Mouse (Mus musculus): ENCODE results near the gene Tmem176b. TPM values are rescaled to one million over a fixed set of nuclear protein-coding genes. Genes with fewer than 3 reads are reported as not detected.
"Not testable (repeated sequence)": the region's sequence is repeated elsewhere in the genome, so short reads cannot be mapped to it uniquely, and the experiment has no call there.

The Tmem176b gene
- polyA plus RNA-seq, 1 experiment from 2014 or later, result 113 TPM

DNA sequence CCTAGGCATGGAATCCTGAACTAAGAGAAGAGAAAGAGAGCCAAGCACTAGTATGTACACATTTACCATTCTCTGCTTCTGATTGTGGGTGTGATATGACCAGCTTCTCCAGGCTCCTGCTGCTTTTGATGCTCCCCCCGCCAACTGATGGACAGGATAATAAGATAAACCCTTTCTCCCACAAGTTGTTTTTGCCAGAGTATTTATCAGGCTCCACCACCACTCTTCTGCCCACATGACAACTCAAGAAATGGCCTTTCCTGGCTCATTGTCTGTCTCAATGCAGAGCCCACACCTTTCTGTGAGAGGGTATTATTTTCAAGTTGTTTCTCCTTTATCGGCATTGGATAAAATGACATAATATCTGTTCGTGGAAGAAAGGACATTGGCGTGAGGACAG, 7.8 kb downstream of the Tmem176b start:
- 92% methylated on average over 4 of the region's 4 CpGs for WGBS
- no peak for ATAC-seq
- no peak overlapping the region for H3K4me2 ChIP-seq (ENCODE audit: low read length)

DNA sequence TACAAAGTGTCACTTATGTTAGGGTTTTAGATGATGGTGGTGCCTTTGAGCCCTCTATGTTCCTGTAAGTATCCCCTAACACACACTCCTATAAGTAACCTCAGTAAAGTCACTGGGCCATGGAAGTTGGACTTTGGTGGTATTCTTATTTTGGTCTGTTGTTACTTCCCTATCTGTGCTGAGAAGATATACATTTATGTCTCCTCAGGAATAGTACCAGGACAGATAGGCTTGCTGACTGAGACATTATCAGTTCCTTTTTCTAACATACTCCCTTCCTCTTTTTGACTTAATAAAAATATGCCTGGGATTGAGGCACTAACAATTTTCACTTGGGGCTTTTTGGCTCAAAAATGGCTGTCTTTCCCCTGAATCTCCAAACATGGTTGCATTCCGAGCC, 8.9 kb downstream of the Tmem176b start:
- Histone ChIP-seq H3K4me3 (ENCODE audit: low read depth, low read length) (no peak overlapping the region), H3K36me3 (ENCODE audit: control insufficient read depth, insufficient read depth, low read length) (peaks cover 10% of the 10 kb centered on the region; the same call in 1 of the 2 replicates), H3K27me3 (ENCODE audit: control insufficient read depth, insufficient read depth, low read depth, low read length) (no peaks in the 10 kb centered on the region), H3K9ac (ENCODE audit: low read depth, low read length) (no peak overlapping the region), H3K9me3 (replicated peaks; ENCODE audit: control insufficient read depth, low read length, poor library complexity, severe bottlenecking) (no peaks in the 10 kb centered on the region), H3K27ac (ENCODE audit: low read length) (no peak overlapping the region), H3K4me2 (ENCODE audit: low read length) (no peak overlapping the region), H3K4me1 (ENCODE audit: control insufficient read depth, insufficient read depth, low read length) (no peaks in the 10 kb centered on the region)
- no peak for ATAC-seq
- WGBS, result 94% methylated on average over 1 of the region's 1 CpGs

More for the DNA sequence above, 7.8 kb downstream of the Tmem176b start:
- Histone ChIP-seq H3K4me3 (ENCODE audit: low read depth, low read length) (no peak overlapping the region), H3K27ac (ENCODE audit: low read length) (no peak overlapping the region), H3K4me1 (ENCODE audit: control insufficient read depth, insufficient read depth, low read length) (peaks cover 3% of the 10 kb centered on the region; the same call in 1 of the 2 replicates), H3K9ac (ENCODE audit: low read depth, low read length) (no peak overlapping the region), H3K27me3 (ENCODE audit: control insufficient read depth, insufficient read depth, low read depth, low read length) (no peaks in the 10 kb centered on the region), H3K36me3 (ENCODE audit: control insufficient read depth, insufficient read depth, low read length) (peaks cover 10% of the 10 kb centered on the region; the same call in 1 of the 2 replicates), H3K9me3 (replicated peaks; ENCODE audit: control insufficient read depth, low read length, poor library complexity, severe bottlenecking) (no peaks in the 10 kb centered on the region)

DNA sequence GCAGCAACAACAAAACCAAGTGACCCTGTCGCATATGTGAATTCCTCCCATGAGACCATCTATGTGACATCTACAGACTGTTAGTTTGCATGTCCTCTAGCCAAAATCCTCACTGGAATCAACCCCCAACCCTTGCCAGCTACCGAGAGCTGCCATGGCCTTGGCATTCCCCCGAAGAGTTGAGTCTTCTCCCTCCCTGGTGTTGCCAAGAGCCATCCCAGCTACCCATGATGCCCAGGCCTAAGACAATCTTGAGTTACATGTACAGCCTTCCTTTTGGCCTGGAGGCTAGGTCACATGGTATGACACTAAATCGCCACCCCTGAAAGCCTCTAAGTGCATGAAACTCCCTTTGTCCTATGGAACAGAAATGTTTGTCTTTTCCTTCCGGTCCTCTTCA, 10.2 kb downstream of the Tmem176b start:
- H3K4me3 ChIP-seq (ENCODE audit: low read depth, low read length), result no peak overlapping the region
- WGBS, result 89% methylated on average over 5 of the region's 5 CpGs
- peaks cover 10% of the 10 kb centered on the region; the same call in 1 of the 2 replicates for H3K36me3 ChIP-seq (ENCODE audit: control insufficient read depth, insufficient read depth, low read length)
- no peaks in the 10 kb centered on the region for H3K27me3 ChIP-seq (ENCODE audit: control insufficient read depth, insufficient read depth, low read depth, low read length)
- no peak overlapping the region for H3K27ac ChIP-seq (ENCODE audit: low read length)
- no peak overlapping the region for H3K9ac ChIP-seq (ENCODE audit: low read depth, low read length)
- no peaks in the 10 kb centered on the region for H3K4me1 ChIP-seq (ENCODE audit: control insufficient read depth, insufficient read depth, low read length)
- no peak overlapping the region for H3K4me2 ChIP-seq (ENCODE audit: low read length)
- no peak for ATAC-seq
- no peaks in the 10 kb centered on the region for H3K9me3 ChIP-seq (replicated peaks; ENCODE audit: control insufficient read depth, low read length, poor library complexity, severe bottlenecking)

DNA sequence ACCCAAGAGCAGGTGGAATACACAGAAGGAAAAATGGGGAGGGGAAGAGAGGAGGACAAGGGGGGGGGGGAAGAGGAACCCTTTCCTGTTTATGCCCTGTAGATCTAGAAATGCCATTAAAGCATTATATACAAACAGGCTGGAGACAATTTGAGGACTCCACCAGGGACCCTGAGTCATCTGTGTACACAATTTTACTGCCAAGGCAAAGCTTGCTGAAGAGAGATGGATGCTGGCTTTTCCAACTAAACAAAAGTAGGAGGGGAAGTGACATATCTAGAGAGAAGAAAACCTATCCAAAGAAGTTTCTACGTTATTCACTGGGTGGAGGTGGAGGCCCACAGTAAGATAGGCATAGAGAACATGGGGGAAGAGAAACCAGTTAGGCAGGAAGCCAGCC, 11.1 kb downstream of the Tmem176b start:
- H3K9me3 ChIP-seq (replicated peaks; ENCODE audit: control insufficient read depth, low read length, poor library complexity, severe bottlenecking), result no peaks in the 10 kb centered on the region
- 66% methylated on average over 1 of the region's 1 CpGs for WGBS
- H3K4me2 ChIP-seq (ENCODE audit: low read length), result no peak overlapping the region
- H3K27ac ChIP-seq (ENCODE audit: low read length), result no peak overlapping the region
- ATAC-seq, result no peak
- no peak overlapping the region for H3K9ac ChIP-seq (ENCODE audit: low read depth, low read length)
- no peaks in the 10 kb centered on the region for H3K4me1 ChIP-seq (ENCODE audit: control insufficient read depth, insufficient read depth, low read length)
- H3K27me3 ChIP-seq (ENCODE audit: control insufficient read depth, insufficient read depth, low read depth, low read length), result no peaks in the 10 kb centered on the region
- H3K36me3 ChIP-seq (ENCODE audit: control insufficient read depth, insufficient read depth, low read length), result peaks cover 10% of the 10 kb centered on the region; the same call in 1 of the 2 replicates
- no peak overlapping the region for H3K4me3 ChIP-seq (ENCODE audit: low read depth, low read length)

DNA sequence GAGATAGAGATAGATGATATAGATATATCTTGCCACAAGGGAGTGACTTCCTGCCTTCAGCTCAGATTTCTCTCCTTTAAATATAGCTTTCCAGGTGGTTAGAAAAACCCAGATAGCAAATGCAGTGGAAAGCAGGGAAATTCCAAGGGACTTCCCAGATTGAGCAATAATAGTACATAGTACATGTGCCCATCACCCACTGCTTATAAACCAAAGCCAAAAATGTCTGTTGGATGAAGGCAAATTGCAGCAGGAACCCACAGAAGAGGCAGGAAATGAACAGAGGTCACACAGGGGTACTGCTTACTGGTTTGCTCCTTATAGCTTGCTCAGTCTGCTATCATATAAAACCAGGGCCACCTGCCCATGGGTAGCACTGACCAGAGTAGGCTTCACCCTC, 11.6 kb downstream of the Tmem176b start:
- Histone ChIP-seq H3K4me1 (ENCODE audit: control insufficient read depth, insufficient read depth, low read length) (no peaks in the 10 kb centered on the region), H3K9me3 (replicated peaks; ENCODE audit: control insufficient read depth, low read length, poor library complexity, severe bottlenecking) (no peaks in the 10 kb centered on the region), H3K27me3 (ENCODE audit: control insufficient read depth, insufficient read depth, low read depth, low read length) (no peaks in the 10 kb centered on the region), H3K36me3 (ENCODE audit: control insufficient read depth, insufficient read depth, low read length) (peaks cover 10% of the 10 kb centered on the region; the same call in 1 of the 2 replicates), H3K9ac (ENCODE audit: low read depth, low read length) (no peak overlapping the region), H3K4me2 (ENCODE audit: low read length) (no peak overlapping the region), H3K27ac (ENCODE audit: low read length) (no peak overlapping the region), H3K4me3 (ENCODE audit: low read depth, low read length) (no peak overlapping the region)
- no peak for ATAC-seq

DNA sequence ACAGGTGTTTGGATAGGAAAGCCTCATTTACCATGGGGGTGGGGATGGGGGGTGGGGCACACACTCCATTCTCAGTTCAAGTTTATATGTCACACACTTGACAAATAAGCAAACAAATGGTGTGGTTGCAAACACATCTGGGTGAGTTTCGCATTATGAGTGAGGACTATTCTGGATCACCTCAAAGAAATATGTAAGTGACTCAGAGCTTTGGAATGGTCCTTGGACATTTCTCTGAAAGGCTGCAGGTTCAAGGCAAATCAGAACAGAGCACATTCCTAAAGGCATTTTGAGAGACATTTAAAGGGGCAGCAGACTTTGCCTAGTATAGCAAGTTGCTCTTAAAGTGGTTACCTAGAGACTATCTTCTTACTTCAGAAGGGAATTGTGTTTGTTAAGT, 12.3 kb downstream of the Tmem176b start:
- Histone ChIP-seq H3K9ac (ENCODE audit: low read depth, low read length) (no peak overlapping the region), H3K27ac (ENCODE audit: low read length) (no peak overlapping the region), H3K27me3 (ENCODE audit: control insufficient read depth, insufficient read depth, low read depth, low read length) (no peaks in the 10 kb centered on the region), H3K4me3 (ENCODE audit: low read depth, low read length) (no peak overlapping the region), H3K9me3 (replicated peaks; ENCODE audit: control insufficient read depth, low read length, poor library complexity, severe bottlenecking) (no peaks in the 10 kb centered on the region), H3K4me2 (ENCODE audit: low read length) (no peak overlapping the region), H3K4me1 (ENCODE audit: control insufficient read depth, insufficient read depth, low read length) (no peaks in the 10 kb centered on the region), H3K36me3 (ENCODE audit: control insufficient read depth, insufficient read depth, low read length) (0 out of 2 replicates have a peak, but pooled peaks cover 10% of the 10 kb centered on the region)
- WGBS, result 95% methylated on average over 1 of the region's 1 CpGs
- no peak for ATAC-seq

DNA sequence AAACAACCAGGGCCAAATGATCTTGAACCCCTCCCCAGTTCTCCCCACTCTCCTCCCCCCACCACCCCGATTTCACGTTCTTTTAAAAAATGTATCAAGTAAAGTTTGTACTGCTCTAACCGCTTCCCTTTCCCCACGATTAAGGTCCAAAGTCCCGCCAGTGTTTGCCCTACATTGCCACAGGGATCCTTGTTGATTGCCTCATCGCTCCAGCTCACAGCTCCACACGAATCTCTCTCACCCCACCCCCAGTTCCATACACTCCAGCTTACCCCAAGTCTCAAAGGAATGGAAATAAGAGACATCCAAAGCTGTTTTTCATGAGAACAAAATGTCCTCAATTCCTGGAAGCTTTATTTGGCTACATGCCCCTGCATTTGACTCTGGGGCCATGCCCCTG, 16.3 kb downstream of the Tmem176b start:
- H3K9me3 ChIP-seq (replicated peaks; ENCODE audit: control insufficient read depth, low read length, poor library complexity, severe bottlenecking), result no peaks in the 10 kb centered on the region
- no peaks in the 10 kb centered on the region for H3K4me1 ChIP-seq (ENCODE audit: control insufficient read depth, insufficient read depth, low read length)
- no peak overlapping the region for H3K27ac ChIP-seq (ENCODE audit: low read length)
- ATAC-seq, result no peak
- no peak overlapping the region for H3K4me3 ChIP-seq (ENCODE audit: low read depth, low read length)
- no peak overlapping the region for H3K9ac ChIP-seq (ENCODE audit: low read depth, low read length)
- no peaks in the 10 kb centered on the region for H3K36me3 ChIP-seq (ENCODE audit: control insufficient read depth, insufficient read depth, low read length)
- H3K27me3 ChIP-seq (ENCODE audit: control insufficient read depth, insufficient read depth, low read depth, low read length), result no peaks in the 10 kb centered on the region
- WGBS, result 77% methylated on average over 7 of the region's 7 CpGs
- H3K4me2 ChIP-seq (ENCODE audit: low read length), result no peak overlapping the region

DNA sequence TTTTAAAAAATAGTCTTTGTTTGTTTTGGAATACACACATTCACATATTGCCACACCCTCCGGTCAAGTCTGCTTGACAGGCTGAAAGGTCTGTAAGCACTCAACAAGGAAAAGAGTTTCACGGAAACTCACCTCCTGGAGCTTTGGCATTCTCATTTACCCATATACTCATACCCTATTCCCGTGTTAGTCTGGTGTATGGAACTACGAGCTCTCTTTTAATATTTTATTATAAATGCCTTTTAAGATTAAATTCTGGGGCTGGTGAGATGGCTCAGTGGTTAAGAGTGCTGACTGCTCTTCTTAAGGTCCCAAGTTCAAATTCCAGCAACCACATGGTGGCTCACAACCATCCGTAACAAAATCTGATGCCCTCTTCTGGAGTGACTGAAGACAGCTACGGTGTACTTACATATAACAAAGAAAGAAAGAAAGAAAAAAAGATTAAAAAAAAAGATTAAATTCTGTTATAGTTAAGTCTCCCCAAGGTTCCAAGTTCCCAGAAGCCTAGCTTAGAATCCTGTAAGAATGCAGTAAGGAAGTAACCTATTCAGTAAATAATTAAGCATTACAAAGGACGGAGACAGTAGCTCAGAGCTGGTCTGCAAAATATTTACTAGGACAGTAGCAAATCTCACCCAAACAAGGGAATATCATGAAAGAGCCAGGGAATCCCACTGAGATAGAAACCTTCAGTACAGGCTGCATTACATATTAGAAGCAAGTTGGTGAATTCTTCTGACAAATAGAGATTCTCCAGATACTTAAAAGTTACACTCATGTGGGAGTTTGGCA, 19.1 kb downstream of the Tmem176b start:
- not testable (repeated sequence) for H3K27ac ChIP-seq (ENCODE audit: low read length); ATAC-seq
- WGBS, result 87% methylated on average over 7 of the region's 7 CpGs

DNA sequence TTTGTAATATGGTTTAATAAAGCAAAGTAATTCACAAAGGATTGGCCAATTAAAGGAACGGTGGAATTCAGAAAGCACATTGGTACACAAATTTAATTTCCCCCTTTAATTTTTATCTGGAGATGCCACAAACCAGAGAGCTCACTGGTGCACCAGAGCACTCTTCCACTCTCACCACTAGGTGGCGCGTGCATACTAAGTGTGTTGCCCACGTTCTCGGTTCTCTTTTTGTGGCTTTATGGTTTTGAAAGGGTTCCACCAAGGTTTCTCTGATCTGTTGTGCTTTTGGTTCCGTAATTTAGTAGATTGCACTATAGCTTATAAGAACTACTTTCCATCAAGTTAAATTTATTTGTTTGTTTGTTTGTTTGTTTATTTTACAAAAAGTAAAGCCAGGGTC, 23.5 kb downstream of the Tmem176b start:
- WGBS, result 7% methylated on average over 6 of the region's 6 CpGs
- H3K9me3 ChIP-seq (replicated peaks; ENCODE audit: control insufficient read depth, low read length, poor library complexity, severe bottlenecking), result no peaks in the 10 kb centered on the region
- ATAC-seq, result no peak

More for the DNA sequence above, 19.1 kb downstream of the Tmem176b start:
- not testable (repeated sequence) for H3K36me3 ChIP-seq (ENCODE audit: control insufficient read depth, insufficient read depth, low read length); H3K4me2 ChIP-seq (ENCODE audit: low read length); H3K9ac ChIP-seq (ENCODE audit: low read depth, low read length); H3K4me1 ChIP-seq (ENCODE audit: control insufficient read depth, insufficient read depth, low read length); H3K4me3 ChIP-seq (ENCODE audit: low read depth, low read length); H3K27me3 ChIP-seq (ENCODE audit: control insufficient read depth, insufficient read depth, low read depth, low read length); H3K9me3 ChIP-seq (replicated peaks; ENCODE audit: control insufficient read depth, low read length, poor library complexity, severe bottlenecking)

More for the DNA sequence above, 23.5 kb downstream of the Tmem176b start:
- Histone ChIP-seq H3K4me1 (ENCODE audit: control insufficient read depth, insufficient read depth, low read length) (no peaks in the 10 kb centered on the region), H3K36me3 (ENCODE audit: control insufficient read depth, insufficient read depth, low read length) (no peaks in the 10 kb centered on the region), H3K4me2 (ENCODE audit: low read length) (no peak overlapping the region), H3K27ac (ENCODE audit: low read length) (no peak overlapping the region), H3K9ac (ENCODE audit: low read depth, low read length) (no peak overlapping the region), H3K4me3 (ENCODE audit: low read depth, low read length) (no peak overlapping the region), H3K27me3 (ENCODE audit: control insufficient read depth, insufficient read depth, low read depth, low read length) (no peaks in the 10 kb centered on the region)

Measured in midbrain, embryonic 16.5 days (tissue).